ENCODE assay signal across 21 mouse cellular contexts in the genomic region with DNA sequence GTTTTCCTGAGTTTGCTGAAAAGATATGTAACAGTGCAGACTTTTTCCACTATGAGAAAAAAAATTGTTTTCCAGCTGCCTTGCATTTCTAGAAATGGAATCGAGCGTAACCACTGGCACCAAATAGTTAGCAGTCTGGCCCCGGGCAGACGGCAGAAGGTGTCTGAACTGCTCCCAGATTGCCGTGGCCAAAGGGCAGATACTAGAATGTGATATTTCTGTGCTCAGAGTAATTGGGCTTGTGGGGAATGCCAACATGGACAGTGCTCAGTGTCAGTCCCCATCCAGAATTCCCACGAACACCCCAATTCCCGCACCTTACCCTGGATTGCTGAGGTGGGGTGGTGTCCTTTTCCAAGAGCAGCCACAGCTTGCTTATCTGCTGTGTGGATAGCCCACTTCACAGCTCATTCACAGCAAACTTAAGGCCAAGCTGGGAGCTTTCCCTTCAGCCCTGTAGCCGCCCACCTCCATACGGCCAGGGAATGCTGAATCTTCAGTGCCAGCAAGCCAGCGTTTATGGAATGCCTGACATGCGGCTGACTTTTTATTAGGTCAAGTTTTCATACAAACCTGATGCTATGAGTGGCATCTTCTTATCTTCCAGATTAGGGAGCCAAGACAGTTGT.
A peak's percentile ranks its signal among the peaks of the same experiment; 100 is the strongest.
DNase-seq lines count a peak whose midpoint lies in the region; ATAC-seq and TF ChIP-seq lines count a peak whose summit lies in the region.
"Had no signal": no experiment of that assay in that cellular context is flagged by ENCODE, and none has a peak within 500 bp of the region (broad histone marks: within the 10 kb centered on the region; RNA-seq: fewer than 3 reads in every experiment).

No protein-coding gene starts in this region.

- no peak overlapping the region for H3K9ac ChIP-seq in heart, embryonic 12.5 days
- H3K9ac ChIP-seq: embryonic facial prominence, embryonic 15.5 days; lung, embryonic 14.5 days; midbrain, embryonic 12.5 days; neural tube, embryonic 15.5 days; stomach, embryonic 15.5 days had no signal

- ATAC-seq in heart, embryonic 12.5 days (ENCODE audit: insufficient number of reproducible peaks, low FRiP score): no peak
- ATAC-seq in CD4-positive, CD25-positive, alpha-beta regulatory T cell, adult 4 months: no peak

- no peak overlapping the region for H3ac ChIP-seq in myocyte (ENCODE audit: control insufficient read depth, insufficient read length)

- no peak overlapping the region for H3K27ac ChIP-seq in heart, embryonic 12.5 days (ENCODE audit: poor library complexity, severe bottlenecking)
- H3K27ac ChIP-seq: embryonic facial prominence, embryonic 15.5 days; macrophage; midbrain, embryonic 12.5 days; neural tube, embryonic 15.5 days; stomach, embryonic 15.5 days had no signal

- H3K27me3 ChIP-seq in heart, embryonic 12.5 days (replicated peaks): peaks cover 33% of the 10 kb centered on the region
- H3K27me3 ChIP-seq in myocyte (ENCODE audit: control insufficient read depth, insufficient read depth, insufficient read length): no peaks in the 10 kb centered on the region
- H3K27me3 ChIP-seq: embryonic facial prominence, embryonic 15.5 days; midbrain, embryonic 12.5 days; neural tube, embryonic 15.5 days; stomach, embryonic 15.5 days had no signal

- H3K79me2 ChIP-seq in myocyte (ENCODE audit: control insufficient read depth, insufficient read depth): no peaks in the 10 kb centered on the region

- intact Hi-C loops in heart, postnatal 14 days (cut with DNase I): no loop called here

- H3K9me3 ChIP-seq in heart, embryonic 12.5 days (replicated peaks): no peaks in the 10 kb centered on the region
- H3K9me3 ChIP-seq: embryonic facial prominence, embryonic 15.5 days; midbrain, embryonic 12.5 days; neural tube, embryonic 15.5 days; stomach, embryonic 15.5 days had no signal

- peaks cover 27% of the 10 kb centered on the region for H3K4me1 ChIP-seq in heart, embryonic 12.5 days (replicated peaks)

- H3K4me3 ChIP-seq in heart, embryonic 12.5 days: no peak overlapping the region
- no peak overlapping the region for H3K4me3 ChIP-seq in myocyte
- H3K4me3 ChIP-seq: embryonic facial prominence, embryonic 15.5 days; midbrain, embryonic 12.5 days; neural tube, embryonic 15.5 days; stomach, embryonic 15.5 days had no signal

- TF ChIP-seq POLR2A in myocyte (IDR thresholded peaks at IDR 0.05; ENCODE audit: insufficient read length, low read depth): no peak

- 28% methylated on average over 11 of the region's 11 CpGs for WGBS in heart, embryonic 12.5 days

- H3K4me2 ChIP-seq in heart, embryonic 12.5 days: peak overlapping the region; percentile 38
- peak overlapping the region; percentile 3 for H3K4me2 ChIP-seq in myocyte (ENCODE audit: low read depth)
- H3K4me2 ChIP-seq: embryonic facial prominence, embryonic 15.5 days; liver, embryonic 11.5 days; lung, embryonic 14.5 days; midbrain, embryonic 12.5 days; neural tube, embryonic 15.5 days; stomach, embryonic 15.5 days had no signal

- DNase-seq in heart, postnatal 14 days: no peak
- peak; percentile 45 to 70 for DNase-seq in layer of hippocampus, postnatal 14 days (ENCODE audit: low spot score in 2 of 2)
- no peak for DNase-seq in layer of hippocampus, adult 9-10 months (ENCODE audit: low spot score)
- peak; percentile 36 for DNase-seq in right cerebral cortex, postnatal 25 days
- no peak for DNase-seq in right cerebral cortex, postnatal 10 days (ENCODE audit: low spot score in 2 of 2)
- DNase-seq: adrenal gland, adult 2 months; cerebellum, adult 11 months; gastrocnemius, postnatal 14 days; kidney, adult 2 months; kidney, postnatal 4 days; lung, embryonic 14.5 days; thymus, adult 2 months had no signal

- H3K36me3 ChIP-seq in heart, embryonic 12.5 days: no peaks in the 10 kb centered on the region
- no peaks in the 10 kb centered on the region for H3K36me3 ChIP-seq in myocyte (ENCODE audit: control insufficient read depth, insufficient read depth)
- H3K36me3 ChIP-seq: embryonic facial prominence, embryonic 15.5 days; midbrain, embryonic 12.5 days; neural tube, embryonic 15.5 days; stomach, embryonic 15.5 days had no signal

TF ChIP-seq in myocyte, 11 proteins besides CTCF, POLR2A, EP300 and RAD21:
- TF ChIP-seq USF1 (IDR thresholded peaks at IDR 0.05; ENCODE audit: low read depth) (no peak), MYOD1 (IDR thresholded peaks at IDR 0.05; ENCODE audit: control insufficient read depth in 1 of 3, insufficient read length in 2 of 3, low read depth in 2 of 3) (peak in 1 of 3 experiments; percentile 43), REST (IDR thresholded peaks at IDR 0.05; ENCODE audit: insufficient read depth, insufficient read length) (no peak), MYOG (IDR thresholded peaks at IDR 0.05; ENCODE audit: control insufficient read depth in 1 of 3, insufficient read depth in 1 of 3, insufficient read length in 2 of 3, low read depth in 2 of 3) (peak in 1 of 3 experiments; percentile 40), E2F4 (IDR thresholded peaks at IDR 0.05; ENCODE audit: insufficient read depth) (no peak)

Comparison
In these comparisons a context has a peak if more than half of its experiments do, and no peak if none do; other contexts are left out.
1. DNase-seq: peak in layer of hippocampus, postnatal 14 days (2 of 2) and right cerebral cortex, postnatal 25 days (single experiment); none in heart, postnatal 14 days (0 of 2), layer of hippocampus, adult 9-10 months (single experiment) and right cerebral cortex, postnatal 10 days (0 of 2).